Mouse (Mus musculus) bone marrow macrophage, adult 2 months (primary cell): ENCODE measurements at regions not wholly inside any gene's neighbourhood (a gene's known extent, or its start where the extent isn't known, plus 50 kb on each side); places are given as distances from the start of the nearest gene placed in this dataset.

Source experiments
- H3K27ac ChIP-seq: 2 replicates; pipeline ENCODE4 v1.5.1; 2012; ENCODE audit warnings: low read depth, low read length; ENCODE audit not compliant: insufficient read depth
- H3K4me1 ChIP-seq: 2 replicates; pipeline ENCODE4 v1.6.1; 2012; ENCODE audit warnings: low read length; ENCODE audit not compliant: control insufficient read depth, insufficient read depth
- H3K4me3 ChIP-seq: 2 replicates; pipeline ENCODE4 v1.5.1; 2012; ENCODE audit warnings: mild to moderate bottlenecking, low read length, moderate library complexity; ENCODE audit not compliant: insufficient read depth
- CTCF ChIP-seq: IDR thresholded peaks from 2 replicates; pipeline ENCODE4 v1.5.1; 2012; ENCODE audit warnings: low read depth, mild to moderate bottlenecking, low read length, moderate library complexity
- POLR2A ChIP-seq: IDR thresholded peaks from 2 replicates; pipeline ENCODE4 v1.6.1; 2012; ENCODE audit warnings: mild to moderate bottlenecking, low read depth, low read length, borderline replicate concordance

DNA sequence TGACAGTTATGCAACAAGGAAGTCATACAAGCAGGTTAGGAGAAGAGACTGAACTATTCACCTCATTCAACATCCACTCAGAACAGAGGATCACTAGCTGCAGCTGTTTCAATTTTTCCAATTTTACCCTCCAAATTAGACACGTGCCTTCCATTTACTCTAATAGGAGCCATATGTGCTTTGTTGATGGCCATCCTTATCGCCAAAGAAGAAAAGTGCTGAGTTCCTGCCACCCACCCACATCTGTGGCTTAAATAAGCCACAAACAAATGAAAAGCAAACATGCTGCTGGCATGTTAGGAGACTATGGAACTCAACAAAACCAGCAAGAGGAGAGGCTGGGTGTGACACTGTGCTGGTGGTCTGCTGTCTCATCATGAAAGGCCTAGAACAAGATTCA is 1786.1 kb downstream of the 9330182O14Rik start:
- Histone ChIP-seq H3K4me3 (no peak overlapping the region), H3K4me1 (no peaks in the 10 kb centered on the region), H3K27ac (no peak overlapping the region)
- no peak for TF ChIP-seq CTCF
- no peak for TF ChIP-seq POLR2A

- Histone ChIP-seq H3K4me1 (no peaks in the 10 kb centered on the region), H3K4me3 (no peak overlapping the region), H3K27ac (no peak overlapping the region)
- no peak for TF ChIP-seq POLR2A
- TF ChIP-seq CTCF, result no peak
Measured at GRCm38 (mm10) chr15:41936697-41937096, 1802.5 kb downstream of the 9330182O14Rik start.

DNA sequence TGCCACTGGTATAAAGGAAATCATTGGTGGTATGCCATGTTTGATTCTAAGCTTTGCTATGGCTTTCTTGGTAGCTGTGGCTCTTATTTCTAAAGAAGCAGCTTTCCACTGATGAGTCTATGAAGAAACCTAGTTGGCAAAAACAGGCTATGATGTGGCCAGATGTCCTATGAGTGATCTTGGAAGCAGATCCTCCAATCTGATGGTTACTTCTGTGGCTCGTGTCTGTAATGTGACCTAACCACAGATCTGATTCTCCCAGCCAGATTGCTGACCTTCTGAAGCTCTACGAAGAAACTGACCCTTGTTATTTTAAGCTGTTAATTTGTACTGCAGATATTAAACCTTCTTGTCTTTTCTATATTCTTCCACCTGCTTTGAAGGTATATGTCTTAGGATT is 1811.1 kb downstream of the 9330182O14Rik start:
- Histone ChIP-seq H3K4me3 (no peak overlapping the region), H3K27ac (no peak overlapping the region), H3K4me1 (no peaks in the 10 kb centered on the region)
- TF ChIP-seq CTCF (no peak), POLR2A (no peak)

DNA sequence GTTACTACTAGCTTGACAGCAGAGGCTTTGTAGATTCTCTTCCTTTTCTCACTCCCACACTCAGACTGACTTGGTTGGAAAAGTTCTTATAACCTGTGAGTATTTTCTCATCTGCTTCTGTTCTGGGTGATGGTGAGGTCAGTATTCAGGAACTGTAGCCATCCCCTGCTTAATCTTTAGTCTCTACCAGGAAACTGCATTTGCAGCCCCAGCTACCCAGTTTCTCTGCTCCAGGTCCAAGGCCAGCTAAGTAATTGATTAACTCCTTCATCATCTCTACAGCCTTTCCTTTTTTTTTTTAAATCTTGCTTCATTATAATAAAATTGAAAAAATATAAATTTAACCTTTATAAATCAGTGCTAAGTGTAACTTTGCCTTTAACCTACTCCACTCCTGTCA is 1813.7 kb downstream of the 9330182O14Rik start:
- Histone ChIP-seq H3K27ac (no peak overlapping the region), H3K4me1 (no peaks in the 10 kb centered on the region)
- TF ChIP-seq CTCF (no peak), POLR2A (no peak)

GRCm38 (mm10) chr15:41948347-41949093 is 1814.4 kb downstream of the 9330182O14Rik start:
- TF ChIP-seq POLR2A, result no peak
- no peak for TF ChIP-seq CTCF
- H3K4me3 ChIP-seq, result no peak overlapping the region
- H3K4me1 ChIP-seq, result no peaks in the 10 kb centered on the region
- H3K27ac ChIP-seq, result no peak overlapping the region

More for the DNA sequence above, 1813.7 kb downstream of the 9330182O14Rik start:
- H3K4me3 ChIP-seq, result no peak overlapping the region

- Histone ChIP-seq H3K27ac (no peak overlapping the region), H3K4me1 (no peaks in the 10 kb centered on the region), H3K4me3 (no peak overlapping the region)
- no peak for TF ChIP-seq CTCF
- no peak for TF ChIP-seq POLR2A
Measured at GRCm38 (mm10) chr15:41949094-41949461, 1814.9 kb downstream of the 9330182O14Rik start.

- Histone ChIP-seq H3K4me3 (no peak overlapping the region), H3K27ac (no peak overlapping the region)
- no peak for TF ChIP-seq POLR2A
- TF ChIP-seq CTCF, result no peak
Measured at GRCm38 (mm10) chr15:41951276-41951675, 1817.1 kb downstream of the 9330182O14Rik start.

GRCm38 (mm10) chr15:41960597-41960996 is 1826.4 kb downstream of the 9330182O14Rik start:
- H3K4me1 ChIP-seq, result no peaks in the 10 kb centered on the region
- no peak overlapping the region for H3K4me3 ChIP-seq
- H3K27ac ChIP-seq, result no peak overlapping the region
- TF ChIP-seq CTCF (no peak), POLR2A (no peak)

More at GRCm38 (mm10) chr15:41951276-41951675, 1817.1 kb downstream of the 9330182O14Rik start:
- no peaks in the 10 kb centered on the region for H3K4me1 ChIP-seq

DNA sequence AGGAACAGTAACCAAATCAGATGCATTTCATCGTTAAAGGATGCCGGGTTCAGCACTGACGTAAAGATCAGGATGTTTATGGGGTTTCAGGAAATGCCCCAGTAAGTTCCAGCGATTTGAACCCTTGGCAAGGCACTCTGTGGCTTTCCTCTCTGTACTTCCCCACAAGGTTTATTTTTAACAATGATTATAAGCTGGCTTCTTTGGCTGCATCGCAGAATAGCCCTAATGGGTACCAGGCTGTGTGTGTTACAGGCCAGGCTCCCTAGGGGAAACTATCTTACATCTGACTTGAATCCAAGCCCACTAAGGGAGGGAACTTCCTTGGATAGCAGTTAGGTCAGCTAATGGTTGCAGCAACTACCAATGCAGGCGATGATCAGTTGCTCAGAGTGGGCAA is 1836.7 kb downstream of the 9330182O14Rik start:
- TF ChIP-seq POLR2A (no peak), CTCF (no peak)
- no peak overlapping the region for H3K4me3 ChIP-seq

DNA sequence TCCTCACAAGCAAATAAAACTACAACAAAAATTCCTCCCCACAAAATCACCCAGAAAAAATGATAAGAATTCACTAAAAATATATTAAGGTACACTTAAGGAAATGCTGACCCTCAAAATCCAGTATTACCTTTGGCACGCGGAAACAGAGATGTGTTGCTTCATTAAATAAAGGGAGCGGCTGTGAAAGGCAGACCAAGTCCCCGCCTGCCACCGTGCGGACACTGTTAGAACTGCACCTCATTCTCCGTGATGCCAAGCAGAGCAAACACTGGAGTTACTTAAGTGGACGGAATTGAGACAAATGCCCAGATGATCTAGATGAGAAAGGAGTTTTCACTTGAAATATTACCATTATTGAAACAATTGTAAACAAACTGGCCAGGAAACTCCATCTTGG is 1839.1 kb downstream of the 9330182O14Rik start:
- no peak overlapping the region for H3K4me3 ChIP-seq
- TF ChIP-seq POLR2A (no peak), CTCF (peak; percentile 67)

More for the DNA sequence above, 1836.7 kb downstream of the 9330182O14Rik start:
- Histone ChIP-seq H3K4me1 (peaks cover 2% of the 10 kb centered on the region; the same call in 1 of the 2 replicates), H3K27ac (no peak overlapping the region)

More for the DNA sequence above, 1839.1 kb downstream of the 9330182O14Rik start:
- Histone ChIP-seq H3K27ac (no peak overlapping the region), H3K4me1 (peaks cover 2% of the 10 kb centered on the region; the same call in 1 of the 2 replicates)
